Mouse (Mus musculus) liver, embryonic 16.5 days (tissue): ENCODE results near the gene Vmn1r117. TPM values are rescaled to one million over a fixed set of nuclear protein-coding genes. Genes with fewer than 3 reads are reported as not detected.
"Not testable (repeated sequence)": the region's sequence is repeated elsewhere in the genome, so short reads cannot be mapped to it uniquely, and the experiment has no call there.

Experiments
- ATAC-seq: fragments of 200-750 bp; cut with Nextera tagmentation; 2 replicates; pipeline ENCODE4 v1.8.0; 2017; ENCODE audit warnings: low read depth, mild to moderate bottlenecking, moderate number of reproducible peaks, moderate library complexity
- H3K27ac ChIP-seq: fragments of 300-500 bp; sonication (generic); 2 replicates; pipeline ENCODE4 v1.5.1; 2014; ENCODE audit warnings: mild to moderate bottlenecking, low read length
- H3K27me3 ChIP-seq: fragments of 300-500 bp; sonication (generic); 2 replicates; pipeline ENCODE4 v1.6.1; 2014; ENCODE audit warnings: low read depth, low read length, mixed read lengths; ENCODE audit not compliant: control insufficient read depth, insufficient read depth
- H3K36me3 ChIP-seq: fragments of 300-500 bp; sonication (generic); 2 replicates; pipeline ENCODE4 v1.6.1; 2014; ENCODE audit warnings: mild to moderate bottlenecking; ENCODE audit not compliant: control insufficient read depth, insufficient read depth
- H3K4me1 ChIP-seq: fragments of 300-500 bp; sonication (generic); 2 replicates; pipeline ENCODE4 v1.6.1; 2014; ENCODE audit warnings: low read depth, low read length, mixed read lengths; ENCODE audit not compliant: control insufficient read depth
- H3K4me2 ChIP-seq: fragments of 300-500 bp; sonication (generic); 2 replicates; pipeline ENCODE4 v1.6.1; 2014; ENCODE audit warnings: low read depth, low read length, mixed read lengths
- H3K4me3 ChIP-seq: fragments of 300-500 bp; sonication (generic); 2 replicates; pipeline ENCODE4 v1.5.1; 2014; ENCODE audit warnings: low read depth, mild to moderate bottlenecking, low read length
- H3K9ac ChIP-seq: fragments of 300-500 bp; sonication (generic); 2 replicates; pipeline ENCODE4 v1.6.1; 2014; ENCODE audit warnings: low read depth, low read length
- H3K9me3 ChIP-seq: fragments of 300-500 bp; sonication (generic); replicated peaks from 2 replicates; pipeline ENCODE4 v1.6.1; 2016; ENCODE audit warnings: low read length; ENCODE audit not compliant: control insufficient read depth
- WGBS: fragments of 180-500 bp; shearing (Covaris S2); extraction: QIAGEN DNeasy Blood & Tissue Kit; methylation state at CpG from one replicate; pipeline ENCODE4 v1.1.7; 2014; ENCODE audit not compliant: insufficient replicate concordance; 5-methylcytosine and 5-hydroxymethylcytosine counted together
- polyA plus RNA-seq: library from polyadenylated mRNA; unstranded; fragments of >200 nt; fragmentation: Nextera tagmentation; extraction: Ambion mirVana; gene quantifications from 2 replicates; pipeline ENCODE4 v1.2.1, GENCODE M21; 2015

Gene Vmn1r117
- not detected in 2 replicates for polyA plus RNA-seq

GRCm38 (mm10) chr7:20884021-20884420 is at the start of gene Vmn1r117:
Vmn1r117 (minus strand) TSS chr7:20884121.
- not testable (repeated sequence) for H3K4me1 ChIP-seq, H3K27ac ChIP-seq, H3K9ac ChIP-seq, H3K4me3 ChIP-seq, ATAC-seq, H3K27me3 ChIP-seq, H3K4me2 ChIP-seq, H3K36me3 ChIP-seq, H3K9me3 ChIP-seq
- no CpG with 5 or more reads among the region's 2 CpGs for WGBS

GRCm38 (mm10) chr7:20912247-20912646 is 28.3 kb upstream of the Vmn1r117 start, which contains the start of gene Vmn1r118:
Vmn1r118 (minus strand) TSS chr7:20912347.
- not testable (repeated sequence) for H3K36me3 ChIP-seq, H3K27ac ChIP-seq, ATAC-seq, H3K4me3 ChIP-seq, H3K27me3 ChIP-seq, H3K4me1 ChIP-seq, H3K4me2 ChIP-seq, H3K9ac ChIP-seq, H3K9me3 ChIP-seq
- WGBS, result no CpG with 5 or more reads among the region's 2 CpGs

- H3K27me3 ChIP-seq, H3K9ac ChIP-seq, H3K4me2 ChIP-seq, H3K9me3 ChIP-seq, H3K36me3 ChIP-seq, H3K4me1 ChIP-seq, ATAC-seq, H3K4me3 ChIP-seq, H3K27ac ChIP-seq: not testable (repeated sequence)
- WGBS, result 50% methylated on average over 3 of the region's 3 CpGs
Observed at GRCm38 (mm10) chr7:20871956-20872355, 12.0 kb downstream of the Vmn1r117 start, which contains the start of gene Vmn1r116. Vmn1r116 (plus strand) TSS chr7:20872256.

GRCm38 (mm10) chr7:20844885-20845284 is 39.0 kb downstream of the Vmn1r117 start, which contains the start of gene Vmn1r115:
Vmn1r115 (minus strand) TSS chr7:20844985.
- not testable (repeated sequence) for ATAC-seq
- WGBS, result 77% methylated on average over 1 of the region's 3 CpGs

More at GRCm38 (mm10) chr7:20844885-20845284, 39.0 kb downstream of the Vmn1r117 start, which contains the start of gene Vmn1r115:
- not testable (repeated sequence) for H3K4me3 ChIP-seq, H3K27ac ChIP-seq, H3K9ac ChIP-seq, H3K27me3 ChIP-seq, H3K36me3 ChIP-seq, H3K4me1 ChIP-seq, H3K4me2 ChIP-seq, H3K9me3 ChIP-seq

Other genes with a start within 250 kb of the Vmn1r117 start
- not detected in 2 replicates for gene Vmn1r107, start 215.2 kb downstream of the Vmn1r117 start, polyA plus RNA-seq
- not detected in 2 replicates for gene Vmn1r111, start 180.9 kb downstream of the Vmn1r117 start, polyA plus RNA-seq
- gene Gm10668, start 153.5 kb downstream of the Vmn1r117 start, polyA plus RNA-seq, result not detected in 2 replicates
- gene Vmn1r112, start 112.9 kb downstream of the Vmn1r117 start, polyA plus RNA-seq, result not detected in 2 replicates
- gene Vmn1r113, start 96.8 kb downstream of the Vmn1r117 start, polyA plus RNA-seq, result not detected in 2 replicates
- not detected in 2 replicates for gene Vmn1r114, start 71.9 kb downstream of the Vmn1r117 start, polyA plus RNA-seq
- not detected in 2 replicates for gene Vmn1r115, start 39.1 kb downstream of the Vmn1r117 start, polyA plus RNA-seq
- gene Vmn1r116, start 11.9 kb downstream of the Vmn1r117 start, polyA plus RNA-seq, result not detected in 2 replicates
- not detected in 2 replicates for gene Vmn1r118, start 28.2 kb upstream of the Vmn1r117 start, polyA plus RNA-seq
- not detected in 2 replicates for gene Vmn1r119, start 128.3 kb upstream of the Vmn1r117 start, polyA plus RNA-seq
- not detected in 2 replicates for gene Vmn1r120, start 169.7 kb upstream of the Vmn1r117 start, polyA plus RNA-seq
- gene Vmn1r121, start 214.4 kb upstream of the Vmn1r117 start, polyA plus RNA-seq, result not detected in 2 replicates